Mouse (Mus musculus) A20 (cell line): Measurements from ENCODE around the gene Snx29.

ENCODE experiments used
- DNase-seq: peaks from one replicate; pipeline ENCODE4 v3.0.0-alpha.2; 2011; ENCODE audit warnings: low read depth, low spot score

Snx29 gene

GRCm38 (mm10) chr16:11676006-11676405 is 353.3 kb downstream of the Snx29 start:
- DNase-seq: peak; percentile 50

- peak; percentile 8 for DNase-seq
These were observed 362.6 kb downstream of the Snx29 start for GRCm38 (mm10) chr16:11685264-11685663.

GRCm38 (mm10) chr16:11685735-11686340 is 363.1 kb downstream of the Snx29 start:
- DNase-seq: peak; percentile 42

DNA sequence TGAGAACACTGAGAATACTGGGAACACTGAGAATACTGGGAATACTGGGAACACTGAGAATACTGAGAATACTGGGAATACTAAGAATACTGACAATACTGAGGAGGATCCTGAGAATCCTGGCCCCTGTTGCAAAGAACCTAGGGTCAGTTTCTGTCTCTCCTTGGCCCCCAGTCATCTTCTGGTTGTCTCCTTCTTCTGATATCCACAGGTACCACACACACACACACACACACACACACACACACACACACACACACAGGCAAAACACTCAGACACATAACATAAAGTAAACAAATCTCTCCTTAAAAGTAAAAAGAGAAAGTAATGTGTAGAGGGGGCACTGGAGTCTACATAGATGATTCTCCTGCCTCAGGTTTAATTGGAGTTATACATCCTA is 365.1 kb downstream of the Snx29 start:
- peak; percentile 51 for DNase-seq

GRCm38 (mm10) chr16:11688281-11689005 is 365.7 kb downstream of the Snx29 start:
- no peak for DNase-seq

- no peak for DNase-seq
These were observed 367.4 kb downstream of the Snx29 start for GRCm38 (mm10) chr16:11690097-11690496.

GRCm38 (mm10) chr16:11690756-11691155 is 368.0 kb downstream of the Snx29 start:
- no peak for DNase-seq

DNA sequence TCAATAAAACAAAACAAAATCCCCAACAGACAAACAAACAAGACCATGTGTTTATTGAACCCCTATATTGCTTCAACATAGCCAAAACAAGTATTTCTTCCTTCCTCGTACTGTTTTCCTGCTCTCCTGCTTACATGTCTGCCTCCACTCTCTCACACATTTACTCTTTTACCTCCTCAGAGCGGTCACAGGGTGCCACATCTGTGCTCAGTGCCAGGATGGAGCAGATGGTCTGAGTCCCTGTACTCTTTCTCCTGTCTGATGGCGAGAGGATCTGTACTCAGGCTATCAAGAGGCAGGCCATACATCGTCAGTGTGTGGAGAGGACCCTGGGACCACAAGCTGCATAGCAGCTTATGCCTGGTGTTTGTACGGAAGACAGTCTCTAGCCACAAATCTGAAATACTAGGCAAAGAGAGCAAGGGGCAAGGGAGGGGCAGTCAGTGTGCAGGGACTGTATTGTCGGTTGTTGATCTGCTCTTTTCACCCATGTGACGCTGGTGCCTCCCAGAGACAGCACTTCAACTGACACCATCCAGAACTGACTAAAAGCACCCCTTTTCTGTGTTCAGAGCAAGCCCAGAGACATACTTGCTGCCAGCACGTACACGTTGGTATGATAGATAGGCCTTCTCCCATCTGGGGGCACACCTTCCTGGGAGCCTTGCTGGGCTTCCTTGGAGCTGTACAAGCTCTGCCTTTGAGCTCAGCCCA is 368.9 kb downstream of the Snx29 start:
- no peak for DNase-seq

- no peak for DNase-seq
These were observed 370.0 kb downstream of the Snx29 start for GRCm38 (mm10) chr16:11692744-11693143.

DNA sequence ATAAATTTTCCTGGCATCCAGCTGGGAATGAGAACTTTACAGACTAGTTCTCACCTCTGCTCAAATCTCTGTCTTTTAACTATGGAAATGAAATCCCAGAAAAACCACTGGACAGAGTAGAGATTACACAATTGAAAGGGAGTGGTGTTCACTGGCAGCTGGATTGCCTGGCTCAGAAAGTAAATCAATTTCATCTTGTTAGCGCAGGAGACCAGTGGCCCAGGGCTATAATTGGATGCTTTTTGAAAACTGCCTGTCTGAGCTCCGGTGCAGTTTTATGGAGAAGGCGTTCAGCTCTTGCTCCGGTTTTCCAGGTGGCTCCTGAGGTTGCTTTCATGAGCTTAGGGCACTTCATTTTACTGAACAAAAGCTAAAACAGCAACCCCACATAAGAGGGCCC is 371.7 kb downstream of the Snx29 start:
- no peak for DNase-seq

DNA sequence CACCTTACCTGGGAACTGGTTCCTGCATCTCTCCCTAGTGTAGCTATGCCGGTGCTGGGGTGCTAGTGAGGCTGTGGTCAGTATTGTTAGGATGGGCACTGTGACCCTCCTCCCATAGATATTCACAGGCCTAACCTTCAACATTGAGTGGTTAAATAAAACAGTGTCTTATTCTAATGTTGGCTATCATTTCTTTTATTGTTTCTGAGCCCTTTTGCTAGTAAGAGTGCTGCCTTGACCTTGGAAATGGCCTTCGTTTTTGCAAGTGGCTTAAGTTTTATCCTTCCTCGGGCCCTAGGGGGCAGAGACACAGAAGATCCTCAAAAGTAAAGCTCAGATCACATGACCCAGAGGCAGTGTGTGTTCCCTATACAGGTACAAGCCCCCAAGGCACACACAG is 374.1 kb downstream of the Snx29 start:
- no peak for DNase-seq

- peak; percentile 36 for DNase-seq
These were observed 375.1 kb downstream of the Snx29 start for GRCm38 (mm10) chr16:11697710-11698357.

GRCm38 (mm10) chr16:11701579-11701978 is 378.9 kb downstream of the Snx29 start:
- no peak for DNase-seq

- DNase-seq: no peak
These were observed 381.4 kb downstream of the Snx29 start for GRCm38 (mm10) chr16:11704096-11704495.

DNA sequence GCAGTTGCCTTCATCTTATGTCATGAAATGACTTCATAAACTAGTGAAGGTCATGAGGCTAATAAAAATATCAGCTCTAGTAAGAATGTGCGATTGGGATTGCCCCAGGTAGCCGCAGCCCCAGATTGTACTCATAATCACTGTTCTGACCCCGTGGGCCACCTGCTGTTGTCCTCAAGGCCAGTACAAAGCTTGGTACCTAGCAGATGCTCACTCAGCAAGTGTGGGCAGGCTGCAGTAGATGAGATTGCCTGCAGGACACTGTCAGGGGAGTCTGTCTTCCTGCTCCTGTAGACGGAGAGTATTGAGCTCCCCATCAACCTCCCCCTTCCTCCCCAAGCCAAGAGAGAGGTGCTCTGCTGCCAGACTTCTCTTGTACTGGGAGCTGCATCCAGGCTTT is 382.7 kb downstream of the Snx29 start:
- no peak for DNase-seq

DNA sequence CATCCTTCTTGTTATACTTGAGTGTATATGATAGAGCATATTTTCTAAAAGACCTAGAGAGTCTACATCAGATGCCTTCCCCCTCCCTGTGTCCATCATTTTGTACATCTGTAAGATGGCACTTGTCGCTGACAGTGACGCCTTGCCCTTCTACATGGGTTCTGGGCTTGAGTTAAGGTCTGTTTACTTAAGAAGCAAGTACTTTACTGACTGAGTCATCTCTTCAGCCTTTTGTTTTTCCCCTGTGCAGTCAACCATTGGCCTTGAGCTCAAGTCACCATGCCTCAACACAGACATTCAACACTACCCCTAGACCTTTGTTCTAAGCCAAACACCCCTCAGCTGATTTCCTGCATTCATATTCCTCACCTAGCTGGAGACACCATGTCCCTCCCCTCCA is 385.4 kb downstream of the Snx29 start:
- no peak for DNase-seq

DNA sequence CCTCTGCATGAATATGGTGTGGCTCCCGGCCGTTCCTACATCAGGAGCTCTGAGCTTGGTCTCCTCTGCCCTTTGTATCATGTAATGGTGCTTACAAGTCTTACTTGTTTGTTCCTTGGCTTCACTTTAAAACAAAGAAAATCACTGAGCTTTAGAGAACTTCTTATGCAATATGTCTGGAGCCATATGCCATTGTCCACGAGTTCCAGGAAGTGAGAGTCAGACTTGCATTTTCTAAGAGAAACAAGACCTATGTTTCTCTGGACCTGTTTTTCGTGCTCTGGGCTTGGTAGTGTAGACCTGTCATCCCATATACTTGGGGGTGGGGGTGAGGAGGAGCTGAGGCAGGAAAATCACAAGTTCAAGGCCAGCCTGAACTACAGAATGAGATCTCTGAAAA is 386.7 kb downstream of the Snx29 start:
- DNase-seq: peak; percentile 24

DNA sequence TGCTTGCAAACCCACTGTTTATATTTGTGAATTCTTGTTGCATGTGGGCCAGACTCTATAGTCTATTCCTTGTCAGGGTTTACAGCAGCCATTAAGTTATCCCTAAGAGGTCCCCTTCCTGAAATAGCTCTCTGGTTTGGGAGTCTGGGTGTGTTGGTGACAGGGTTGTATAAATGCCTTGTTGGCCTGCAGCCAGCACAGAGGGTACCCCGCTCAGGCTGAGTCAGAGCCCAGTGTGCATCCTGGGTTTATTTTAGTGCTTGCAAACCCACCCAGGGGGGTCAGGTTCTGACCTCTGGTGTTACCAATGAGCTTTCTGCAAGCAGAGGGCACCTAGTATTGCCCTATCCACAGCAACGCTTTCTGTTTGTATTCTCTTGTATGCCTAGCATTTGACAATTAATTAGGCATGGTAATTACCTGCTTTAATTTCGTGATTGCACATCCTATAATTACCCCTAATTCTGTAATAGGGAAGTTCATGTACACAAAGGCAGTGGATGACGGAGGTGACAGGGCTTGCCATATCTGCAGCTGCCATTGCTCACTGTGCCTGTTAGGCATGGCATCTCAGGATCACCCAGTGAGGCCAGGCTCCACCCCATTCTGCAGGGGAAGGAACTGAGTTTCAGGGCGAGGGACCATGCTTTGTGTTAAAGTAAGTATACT is 387.4 kb downstream of the Snx29 start:
- DNase-seq: no peak

DNA sequence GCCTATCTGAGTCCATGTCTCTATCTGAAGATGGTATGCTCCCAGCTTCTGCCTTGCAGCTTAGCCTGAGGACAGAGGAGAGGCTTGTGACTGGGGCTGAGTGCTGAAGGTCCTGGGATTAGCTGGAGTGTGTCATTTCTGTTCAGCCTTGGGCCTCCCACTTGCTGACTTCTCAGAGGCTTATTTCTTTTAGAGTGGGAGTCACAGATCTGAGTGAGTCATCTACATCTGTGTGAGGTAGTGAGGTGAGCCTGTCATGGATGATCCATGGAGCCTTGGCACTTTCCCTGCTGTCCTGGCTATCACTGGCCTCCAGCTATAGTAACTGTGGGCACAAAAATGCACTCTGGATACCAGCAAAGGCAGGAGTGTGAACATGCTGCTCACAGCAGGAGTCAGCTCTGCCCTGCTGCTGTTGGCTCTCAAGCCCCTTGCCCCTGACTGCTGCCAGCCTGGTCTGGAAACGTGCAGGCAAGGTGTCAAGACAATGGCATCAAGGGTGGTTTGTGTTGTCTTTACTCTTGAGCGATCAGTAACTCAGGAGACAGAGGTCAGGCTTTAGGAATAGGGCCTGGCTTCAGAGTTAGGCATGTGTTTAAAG is 390.7 kb downstream of the Snx29 start:
- no peak for DNase-seq

GRCm38 (mm10) chr16:11716932-11717331 is 394.2 kb downstream of the Snx29 start:
- no peak for DNase-seq

DNA sequence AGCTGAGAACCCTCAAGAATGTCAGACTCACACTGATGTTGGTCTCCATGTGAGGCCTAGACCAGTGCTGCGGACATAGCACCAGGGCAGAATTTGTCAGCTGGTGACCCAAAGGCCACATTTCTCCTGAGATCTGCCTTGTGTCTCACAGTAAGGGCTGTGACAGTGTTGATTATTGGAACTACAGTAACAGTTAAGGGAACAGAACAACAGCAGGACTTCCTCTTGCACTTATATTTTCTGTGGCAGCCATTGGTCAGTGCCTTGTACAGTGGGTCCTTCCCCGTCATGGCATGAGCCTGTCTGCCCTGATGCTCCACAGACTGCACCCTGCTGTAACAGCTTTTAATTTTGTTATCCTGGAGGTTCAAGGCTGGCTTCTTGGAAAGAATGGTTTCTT is 403.2 kb downstream of the Snx29 start:
- no peak for DNase-seq
